Mouse (Mus musculus): ENCODE measurements at regions not wholly inside any gene's neighbourhood (a gene's known extent, or its start where the extent isn't known, plus 50 kb on each side); places are given as distances from the start of the nearest gene placed in this dataset.
"Not testable (repeated sequence)": the region's sequence is repeated elsewhere in the genome, so short reads cannot be mapped to it uniquely, and the experiment has no call there.

- DNase-seq: no peak
These were observed 59.3 kb downstream of the Sox2 start for GRCm38 (mm10) chr3:34709553-34709952.

- DNase-seq: not testable (repeated sequence)
These were observed 61.9 kb downstream of the Sox2 start for GRCm38 (mm10) chr3:34712137-34712536.

- DNase-seq: no peak
These were observed 72.3 kb downstream of the Sox2 start for GRCm38 (mm10) chr3:34722506-34722905.

- DNase-seq: no peak
These were observed 76.8 kb downstream of the Sox2 start for GRCm38 (mm10) chr3:34726955-34727354.

- DNase-seq: no peak
These were observed 78.1 kb downstream of the Sox2 start for GRCm38 (mm10) chr3:34728282-34728681.

- no peak for DNase-seq
These were observed 84.8 kb downstream of the Sox2 start for GRCm38 (mm10) chr3:34734966-34735365.

GRCm38 (mm10) chr3:34738001-34738400 is 87.8 kb downstream of the Sox2 start:
- no peak for DNase-seq

GRCm38 (mm10) chr3:34738938-34739337 is 88.7 kb downstream of the Sox2 start:
- DNase-seq: no peak

GRCm38 (mm10) chr3:34739693-34740092 is 89.5 kb downstream of the Sox2 start:
- no peak for DNase-seq

GRCm38 (mm10) chr3:34740110-34740509 is 89.9 kb downstream of the Sox2 start:
- no peak for DNase-seq

- DNase-seq: no peak
These were observed 95.1 kb downstream of the Sox2 start for GRCm38 (mm10) chr3:34745181-34745736.

- DNase-seq: no peak
These were observed 97.4 kb downstream of the Sox2 start for GRCm38 (mm10) chr3:34747499-34748093.

- no peak for DNase-seq
These were observed 99.8 kb downstream of the Sox2 start for GRCm38 (mm10) chr3:34749989-34750388.

- DNase-seq: no peak
These were observed 101.3 kb downstream of the Sox2 start for GRCm38 (mm10) chr3:34751551-34751950.

- no peak for DNase-seq
These were observed 103.4 kb downstream of the Sox2 start for GRCm38 (mm10) chr3:34753557-34753956.

- DNase-seq: no peak
These were observed 104.6 kb downstream of the Sox2 start for GRCm38 (mm10) chr3:34754781-34755180.

- not testable (repeated sequence) for DNase-seq
These were observed 105.1 kb downstream of the Sox2 start for GRCm38 (mm10) chr3:34755282-34755681.

- DNase-seq: no peak
These were observed 106.4 kb downstream of the Sox2 start for GRCm38 (mm10) chr3:34756632-34757031.

- no peak for DNase-seq
These were observed 106.9 kb downstream of the Sox2 start for GRCm38 (mm10) chr3:34757130-34757529.

- no peak for DNase-seq
These were observed 107.8 kb downstream of the Sox2 start for GRCm38 (mm10) chr3:34757813-34758510.

GRCm38 (mm10) chr3:34759942-34760640 is 109.9 kb downstream of the Sox2 start:
- no peak for DNase-seq

GRCm38 (mm10) chr3:34761162-34761769 is 111.1 kb downstream of the Sox2 start:
- no peak for DNase-seq

- no peak for DNase-seq
These were observed 111.6 kb downstream of the Sox2 start for GRCm38 (mm10) chr3:34761783-34762182.
